Mouse (Mus musculus): ENCODE results near the gene Atp8b5.

DNA sequence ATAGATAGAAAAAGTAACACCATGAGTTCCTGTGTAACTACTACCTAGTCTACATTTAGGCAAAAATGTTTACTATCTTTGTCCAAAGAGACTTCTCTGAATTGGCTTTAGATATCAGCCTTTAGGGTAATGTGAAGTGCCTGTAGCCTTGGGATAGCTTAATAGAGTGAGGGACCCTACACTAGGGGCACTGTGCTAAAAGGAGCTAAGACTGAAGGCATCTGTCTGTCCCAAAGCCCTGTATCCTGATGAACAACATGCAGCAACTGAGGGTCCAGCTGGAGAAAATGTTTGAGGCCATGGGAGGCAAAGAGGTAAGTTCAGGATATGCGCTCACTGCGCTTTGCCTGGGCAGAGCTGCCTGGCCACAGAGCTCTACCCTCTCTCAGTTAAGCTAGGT is 9.9 kb upstream of the Atp8b5 start:
- TF ChIP-seq CTCF (IDR thresholded peaks at IDR 0.05; ENCODE audit: control insufficient read depth, insufficient read depth, insufficient replicate concordance, low read depth, low read length) (no peak), POLR2A (IDR thresholded peaks at IDR 0.05; ENCODE audit: control insufficient read depth, low read depth, low read length) (no peak)
